Mouse (Mus musculus) liver (tissue): ENCODE measurements at regions not wholly inside any gene's neighbourhood (a gene's known extent, or its start where the extent isn't known, plus 50 kb on each side); places are given as distances from the start of the nearest gene placed in this dataset.

Experiments used
- DNase-seq: peaks from one replicate; pipeline ENCODE4 v3.0.0-alpha.2; 2020; ENCODE audit warnings: mixed read lengths

- no peak for DNase-seq
Measured at GRCm38 (mm10) chr3:61849317-61849716, 483.6 kb upstream of the B430305J03Rik start.

GRCm38 (mm10) chr3:61846703-61847102 is 481.0 kb upstream of the B430305J03Rik start:
- no peak for DNase-seq

- DNase-seq, result peak; percentile 36
Measured at GRCm38 (mm10) chr3:61839355-61840009, 473.7 kb upstream of the B430305J03Rik start.

GRCm38 (mm10) chr3:61816807-61817206 is 451.1 kb upstream of the B430305J03Rik start:
- DNase-seq, result no peak

- DNase-seq, result no peak
Measured at GRCm38 (mm10) chr3:61796021-61796420, 430.3 kb upstream of the B430305J03Rik start.

- DNase-seq, result no peak
Measured at GRCm38 (mm10) chr3:61790674-61791073, 424.9 kb upstream of the B430305J03Rik start.
